Mouse (Mus musculus) stomach, embryonic 15.5 days (tissue): ENCODE measurements around the gene Sec24a. TPM values are rescaled to one million over a fixed set of nuclear protein-coding genes. Genes with fewer than 3 reads are reported as not detected.

Source experiments
- ATAC-seq: fragments of 200-750 bp; cut with Nextera tagmentation; 2 replicates; pipeline ENCODE4 v1.8.0; 2017; ENCODE audit warnings: low read depth, moderate number of reproducible peaks, moderate TSS enrichment; ENCODE audit not compliant: insufficient read depth, low FRiP score
- H3K27ac ChIP-seq: fragments of 300-500 bp; sonication (generic); 2 replicates; pipeline ENCODE4 v1.5.1; 2015; ENCODE audit warnings: mild to moderate bottlenecking, inconsistent platforms
- H3K27me3 ChIP-seq: fragments of 300-500 bp; sonication (generic); replicated peaks from 2 replicates; pipeline ENCODE4 v1.6.1; 2015; ENCODE audit warnings: inconsistent platforms
- H3K36me3 ChIP-seq: fragments of 300-500 bp; sonication (generic); 2 replicates; pipeline ENCODE4 v1.6.1; 2015; ENCODE audit warnings: inconsistent platforms
- H3K4me1 ChIP-seq: fragments of 300-500 bp; sonication (generic); 2 replicates; pipeline ENCODE4 v1.6.1; 2015; ENCODE audit warnings: inconsistent platforms
- H3K4me2 ChIP-seq: fragments of 300-500 bp; sonication (generic); 2 replicates; pipeline ENCODE4 v1.6.1; 2015; ENCODE audit warnings: mild to moderate bottlenecking, inconsistent platforms
- H3K4me3 ChIP-seq: fragments of 300-500 bp; sonication (generic); replicated peaks from 2 replicates; pipeline ENCODE4 v1.5.1; 2015; ENCODE audit warnings: inconsistent platforms
- H3K9ac ChIP-seq: fragments of 300-500 bp; sonication (generic); 2 replicates; pipeline ENCODE4 v1.6.1; 2015; ENCODE audit warnings: inconsistent platforms
- H3K9me3 ChIP-seq: fragments of 300-500 bp; sonication (generic); 2 replicates; pipeline ENCODE4 v1.6.1; 2016; ENCODE audit warnings: inconsistent platforms
- WGBS: fragments of 180-500 bp; shearing (Covaris S2); methylation state at CpG from one replicate; pipeline ENCODE4 v1.1.7; 2015; 5-methylcytosine and 5-hydroxymethylcytosine counted together
- polyA plus RNA-seq: library from polyadenylated mRNA; unstranded; fragments of >200 nt; fragmentation: Nextera tagmentation; extraction: Ambion mirVana; gene quantifications from 2 replicates; pipeline ENCODE4 v1.2.1, GENCODE M21; 2015

Sec24a gene
- polyA plus RNA-seq, 1 experiment from 2014 or later = 16.3 TPM

DNA sequence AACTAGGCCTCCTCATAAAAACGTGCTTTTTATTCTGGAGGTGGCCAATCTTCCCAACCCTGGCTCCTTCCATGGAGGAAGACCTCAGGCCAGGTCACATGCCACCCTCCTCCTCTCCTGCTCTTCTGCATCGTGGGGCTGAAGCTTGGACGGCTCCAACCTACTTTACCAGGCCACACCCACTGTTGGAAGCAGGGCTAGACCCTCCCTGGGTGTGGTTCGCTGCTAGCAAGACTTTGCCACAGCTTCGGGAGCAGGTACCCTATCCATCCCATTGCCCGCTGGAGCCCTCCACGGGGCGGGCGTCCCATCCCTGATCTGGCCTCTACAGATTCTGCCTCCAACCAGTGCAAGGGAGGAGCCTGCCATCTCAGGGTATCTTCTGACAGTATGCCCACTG, 120.2 kb downstream of the Sec24a start:
- H3K27ac ChIP-seq = no peak overlapping the region
- no peaks in the 10 kb centered on the region for H3K9me3 ChIP-seq
- no peak overlapping the region for H3K4me2 ChIP-seq
- H3K27me3 ChIP-seq = no peaks in the 10 kb centered on the region
- H3K4me1 ChIP-seq = peaks cover 13% of the 10 kb centered on the region
- no peak overlapping the region for H3K4me3 ChIP-seq
- 68% methylated on average over 9 of the region's 9 CpGs for WGBS
- peaks cover 5% of the 10 kb centered on the region; the same call in 1 of the 2 replicates for H3K36me3 ChIP-seq
- no peak for ATAC-seq
- H3K9ac ChIP-seq = no peak overlapping the region

Other genes with a start within 250 kb of the Sec24a start
- 20.6 and 21.7 TPM in 2 replicates for gene Phykpl, start 178.9 kb downstream of the Sec24a start, polyA plus RNA-seq
- gene Hnrnpab, start 156.8 kb downstream of the Sec24a start, polyA plus RNA-seq = 402 and 413 TPM in 2 replicates
- 153 and 155 TPM in 2 replicates for gene Nhp2, start 143.9 kb downstream of the Sec24a start, polyA plus RNA-seq
- 39.9 and 43.6 TPM in 2 replicates for gene Rmnd5b, start 127.7 kb downstream of the Sec24a start, polyA plus RNA-seq
- gene N4bp3, start 112.8 kb downstream of the Sec24a start, polyA plus RNA-seq = 19.8 and 21.5 TPM in 2 replicates
- 3.6 and 4.3 TPM in 2 replicates for gene D930048N14Rik, start 112.7 kb downstream of the Sec24a start, polyA plus RNA-seq
- gene 0610009B22Rik, start 74.8 kb downstream of the Sec24a start, polyA plus RNA-seq = 95.8 and 102 TPM in 2 replicates
- gene Sar1b, start 53 bp upstream of the Sec24a start, polyA plus RNA-seq = 115 and 131 TPM in 2 replicates
- gene Jade2, start 94.0 kb upstream of the Sec24a start, polyA plus RNA-seq = 1.4 and 1.5 TPM in 2 replicates
- 82.0 and 89.6 TPM in 2 replicates for gene Cdkn2aipnl, start 204.0 kb upstream of the Sec24a start, polyA plus RNA-seq
- 205 and 213 TPM in 2 replicates for gene Ube2b, start 237.1 kb upstream of the Sec24a start, polyA plus RNA-seq
- gene Cdkl3, start 240.6 kb upstream of the Sec24a start, polyA plus RNA-seq = 6.0 and 6.9 TPM in 2 replicates